Mouse (Mus musculus): ENCODE results near the gene Eme1. TPM values are rescaled to one million over a fixed set of nuclear protein-coding genes. Genes with fewer than 3 reads are reported as not detected.

Gene Eme1
- 1.4 to 2.2 TPM (median 1.8 TPM) in 4 replicates for total RNA-seq (2023)

DNA sequence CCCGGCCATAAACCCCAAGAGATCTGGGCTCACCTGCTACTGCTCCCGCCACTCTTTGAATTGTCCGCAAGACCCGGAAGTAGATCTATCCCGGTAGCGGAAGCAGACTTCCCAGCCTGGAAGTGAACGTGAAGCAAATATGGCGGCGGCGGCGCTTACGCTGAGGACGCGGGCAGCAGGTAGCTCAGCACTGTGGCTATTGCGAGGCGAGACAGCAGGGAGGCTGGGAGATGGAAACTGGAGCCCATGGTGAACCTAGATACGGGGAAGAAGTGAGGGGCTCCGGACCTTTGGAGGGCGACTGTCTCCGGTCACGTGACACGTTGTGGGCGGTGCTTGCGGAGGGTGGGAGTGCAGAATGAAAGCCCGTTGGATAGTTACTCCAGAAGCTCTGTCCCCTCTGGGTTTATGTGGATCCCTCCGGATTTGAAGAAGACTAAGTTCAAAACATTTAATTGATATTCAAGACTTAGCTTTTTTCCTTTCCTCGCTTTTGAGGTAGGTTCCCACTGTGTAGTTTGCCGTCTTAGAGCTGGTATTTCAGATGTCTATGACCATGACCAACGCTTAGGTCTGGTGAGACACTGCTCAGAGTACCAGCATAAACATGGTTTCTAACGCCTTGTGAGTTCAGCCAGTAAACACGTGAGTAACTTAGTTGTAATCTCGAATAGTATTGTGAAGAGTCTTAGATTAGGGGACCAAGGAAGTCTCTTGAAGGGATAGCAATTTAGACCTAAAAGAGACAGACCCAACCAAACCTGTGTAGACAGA is at the start of gene Eme1, which contains the start of gene Mrpl27:
TSS of gene Eme1 (minus strand) at position 302 of the 774 bp plus-strand sequence.
TSS of gene Mrpl27 (plus strand) at position 105 of the 774 bp plus-strand sequence.

DNA sequence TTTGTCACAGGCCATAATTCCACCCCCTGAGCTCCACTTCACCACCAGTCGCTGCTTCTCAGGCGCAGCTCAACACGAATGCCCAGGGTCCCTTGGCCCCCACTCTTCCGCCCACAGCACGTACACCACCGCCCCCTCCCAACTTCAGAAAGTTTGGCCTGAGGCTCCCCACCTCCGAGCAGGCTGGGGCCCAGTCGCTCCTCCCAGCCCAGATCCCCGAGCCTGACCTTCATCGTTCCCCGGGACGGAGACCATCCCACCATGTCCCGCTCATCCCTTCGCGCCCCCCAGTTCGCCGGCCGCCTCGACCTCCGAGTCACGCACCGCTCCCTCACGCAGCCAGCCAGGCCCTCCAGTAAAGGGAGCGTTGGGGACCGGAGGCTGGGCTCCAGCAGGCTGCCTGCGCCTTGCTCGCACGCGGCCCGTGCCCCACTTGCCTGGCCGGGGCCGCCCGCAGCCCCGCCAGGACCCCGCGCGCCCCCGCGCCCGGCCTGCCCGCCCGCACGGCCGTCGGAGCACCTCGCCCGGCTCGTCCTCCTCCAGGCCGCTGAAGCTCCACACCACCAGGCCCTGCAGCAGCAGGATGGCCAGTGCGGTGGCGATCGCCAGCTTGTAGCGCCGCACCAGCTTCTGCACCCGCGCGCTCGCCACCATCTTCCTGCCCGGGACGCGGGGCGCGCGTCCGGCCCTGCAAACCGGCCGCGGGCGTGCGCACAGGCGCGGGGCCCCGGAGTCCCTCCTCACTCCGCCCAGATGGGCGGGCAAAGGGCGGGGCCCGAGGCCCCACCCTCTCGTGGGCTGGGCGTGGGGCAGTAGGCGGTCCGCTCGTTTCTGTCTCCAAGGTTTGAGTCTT is 23.2 kb upstream of the Eme1 start, which contains the start of gene Xylt2:
TSS of gene Xylt2 (minus strand) at position 762 of the 853 bp plus-strand sequence.

DNA sequence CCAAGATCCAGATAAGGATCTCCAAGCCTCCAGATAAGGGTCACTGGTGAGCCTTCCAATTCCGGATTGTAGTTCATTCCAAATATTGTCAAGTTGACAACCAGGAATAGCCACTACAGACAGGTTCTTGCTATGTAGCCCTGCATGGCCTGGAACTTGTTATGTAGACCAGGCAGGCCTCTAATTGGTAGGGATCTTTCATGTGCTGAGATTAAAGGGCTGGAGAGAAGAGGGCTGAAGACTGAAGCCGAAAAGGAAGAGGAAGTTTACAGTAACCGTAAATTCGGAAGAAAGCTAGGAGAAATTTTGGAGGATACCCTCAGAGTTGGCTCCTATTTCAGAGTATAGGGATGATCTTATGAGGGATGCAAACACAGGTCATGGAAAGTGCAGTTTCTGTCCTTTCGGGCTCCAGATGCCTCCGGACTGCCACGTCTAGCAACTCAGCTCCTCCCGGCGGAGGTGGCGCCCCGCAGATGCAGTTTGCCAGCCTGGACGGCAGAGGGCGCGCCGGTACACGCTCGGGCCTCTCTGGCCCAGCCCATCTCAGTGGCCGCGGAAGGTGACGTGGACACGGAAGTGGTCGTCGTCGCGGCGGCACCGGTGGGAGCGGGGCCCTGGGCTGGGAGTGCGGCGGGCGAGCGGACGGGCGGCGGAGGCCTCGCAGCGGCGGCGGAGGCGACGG is 24.4 kb downstream of the Eme1 start, which contains the start of gene Lrrc59:
TSS of gene Lrrc59 (plus strand) at position 569 of the 685 bp plus-strand sequence.

DNA sequence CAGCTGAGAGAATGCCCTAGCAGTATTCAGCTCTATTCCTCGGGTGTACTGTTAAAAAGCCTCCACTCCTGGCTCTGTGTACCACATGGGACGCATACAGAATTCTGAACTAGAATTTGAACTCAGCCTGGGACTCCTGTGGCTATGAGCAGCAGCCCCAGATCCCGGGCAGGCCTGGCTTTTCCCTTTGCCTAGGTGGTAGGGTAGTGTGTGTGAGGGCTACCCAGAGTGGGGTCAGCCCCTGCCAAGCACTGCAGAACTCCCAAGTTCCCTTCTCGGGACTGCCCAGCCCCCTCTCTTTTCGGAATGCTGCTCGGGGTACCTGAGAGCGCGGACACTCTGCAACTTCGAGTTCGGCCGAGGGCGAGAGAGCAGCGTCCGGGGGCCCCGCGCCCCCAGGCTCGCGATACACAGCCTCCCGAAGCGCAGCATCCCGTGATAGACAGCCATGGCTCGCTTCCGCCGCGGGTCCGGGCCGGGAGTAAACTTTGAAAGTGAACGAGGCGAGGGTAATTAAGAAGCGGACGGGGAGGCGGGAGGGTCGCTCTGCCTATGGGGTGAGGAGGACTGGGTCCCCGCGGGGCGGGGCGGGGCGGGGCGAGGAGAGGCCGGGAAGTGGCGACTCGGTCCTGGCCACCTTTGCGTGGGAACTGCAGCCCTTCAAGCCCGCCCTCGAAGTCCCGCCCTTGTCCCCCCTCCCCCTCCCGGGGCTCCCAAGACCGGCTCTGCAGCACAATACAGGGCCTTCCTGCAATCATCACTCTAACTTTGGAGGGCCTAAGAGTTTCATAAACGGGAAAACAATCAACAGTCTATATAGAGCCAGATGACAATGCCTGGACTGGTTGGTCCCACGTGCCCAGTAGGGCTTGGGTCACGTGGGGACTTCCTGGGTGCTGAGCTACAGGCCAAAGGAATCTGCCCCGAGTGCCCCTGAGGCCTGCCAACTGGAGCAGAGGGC is 52.2 kb downstream of the Eme1 start, which contains the start of gene Acsf2:
TSS of gene Acsf2 (minus strand) at position 551 of the 961 bp plus-strand sequence.

Other genes starting within 250 kb of the Eme1 start
- 0.21 TPM in 1 of 4 replicates, not detected in the others for gene Cacna1g, start 179.8 kb downstream of the Eme1 start, total RNA-seq (2023)
- gene Spata20, start 167.8 kb downstream of the Eme1 start, total RNA-seq (2023) = not detected in 4 replicates
- gene Epn3, start 154.0 kb downstream of the Eme1 start, total RNA-seq (2023) = not detected in 4 replicates
- gene Mycbpap, start 132.2 kb downstream of the Eme1 start, total RNA-seq (2023) = 0.27 to 1.3 TPM (median 0.58 TPM) in 3 of 4 replicates, not detected in the other
- 6.4 to 10.8 TPM (median 9.0 TPM) in 4 replicates for gene Rsad1, start 104.7 kb downstream of the Eme1 start, total RNA-seq (2023)
- gene Chad, start 88.9 kb downstream of the Eme1 start, total RNA-seq (2023) = not detected in 4 replicates
- 73.4 to 89.5 TPM (median 79.2 TPM) in 4 replicates for gene Acsf2, start 52.1 kb downstream of the Eme1 start, total RNA-seq (2023)
- 71.2 to 82.9 TPM (median 72.9 TPM) in 4 replicates for gene Lrrc59, start 24.2 kb downstream of the Eme1 start, total RNA-seq (2023)
- gene Mrpl27, start 197 bp downstream of the Eme1 start, total RNA-seq (2023) = 18.9 to 23.9 TPM (median 22.1 TPM) in 4 replicates
- gene Xylt2, start 23.6 kb upstream of the Eme1 start, total RNA-seq (2023) = 14.1 to 21.3 TPM (median 16.3 TPM) in 4 replicates
- gene Gm11541, start 50.5 kb upstream of the Eme1 start, total RNA-seq (2023) = not detected in 4 replicates
- gene Cdc34b, start 87.8 kb upstream of the Eme1 start, total RNA-seq (2023) = not detected in 4 replicates
- gene Tmem92, start 128.7 kb upstream of the Eme1 start, total RNA-seq (2023) = not detected in 4 replicates

Data from B cell, adult 62 days (primary cell).